Mouse (Mus musculus): ENCODE measurements around the gene Olfr1441. TPM values are rescaled to one million over a fixed set of nuclear protein-coding genes. Genes with fewer than 3 reads are reported as not detected.

The Olfr1441 gene
- polyA plus RNA-seq, 1 experiment = not detected

DNA sequence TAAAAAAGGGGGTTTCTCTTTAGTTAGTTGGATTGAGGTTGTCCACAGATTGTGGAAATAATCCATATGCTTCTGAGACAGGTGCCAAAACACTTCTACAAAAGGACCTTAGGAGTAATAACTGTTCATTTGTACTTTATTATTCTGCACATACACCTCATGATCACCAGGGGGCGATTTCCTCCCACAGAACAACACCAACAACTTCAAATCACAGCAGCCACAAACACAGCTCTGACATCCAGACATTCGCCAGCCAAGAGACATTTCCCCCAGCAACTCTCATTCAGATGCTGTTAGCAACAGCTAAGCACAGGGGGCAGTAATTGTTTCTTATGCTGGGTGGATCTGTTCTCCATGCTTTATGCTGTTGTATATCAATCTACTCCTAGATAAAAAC lies 15.8 kb downstream of the Olfr1441 start:
- H3K27ac ChIP-seq (ENCODE audit: insufficient read depth, low read depth, low read length) = peak overlapping the region; percentile 98
- H3K4me3 ChIP-seq (ENCODE audit: insufficient read depth, low read length) = no peak overlapping the region
- peaks cover 41% of the 10 kb centered on the region for H3K4me1 ChIP-seq (ENCODE audit: control insufficient read depth, insufficient read depth, low read length)
- TF ChIP-seq CTCF (IDR thresholded peaks at IDR 0.05; ENCODE audit: low read depth, low read length) = no peak
- TF ChIP-seq POLR2A (IDR thresholded peaks at IDR 0.05; ENCODE audit: borderline replicate concordance, low read depth, low read length) = no peak

DNA sequence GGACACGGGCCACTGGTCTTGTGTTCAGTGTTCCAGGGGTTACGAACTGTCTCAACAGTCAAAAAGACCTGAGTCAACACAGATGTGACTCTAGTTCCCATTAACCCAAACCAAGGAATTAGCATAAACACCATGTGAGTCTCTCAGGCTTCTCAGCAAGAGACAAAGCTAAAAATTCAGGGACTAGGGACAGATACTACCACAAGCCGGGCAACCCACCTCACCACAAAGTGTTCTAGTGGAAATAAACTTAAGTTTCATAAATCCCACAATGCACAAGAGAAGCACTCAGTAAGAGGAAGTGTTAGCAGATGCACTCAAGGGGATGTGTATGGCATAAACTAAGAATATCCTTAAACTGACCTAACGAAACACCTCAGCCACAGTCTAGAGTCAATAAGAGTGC lies 17.8 kb downstream of the Olfr1441 start:
- Histone ChIP-seq H3K27ac (ENCODE audit: insufficient read depth, low read depth, low read length) (peak overlapping the region; percentile 98), H3K4me3 (ENCODE audit: insufficient read depth, low read length) (no peak overlapping the region)

GRCm38 (mm10) chr19:12435750-12436524 lies 18.7 kb downstream of the Olfr1441 start:
- Histone ChIP-seq H3K4me1 (ENCODE audit: control insufficient read depth, insufficient read depth, low read length) (peaks cover 48% of the 10 kb centered on the region), H3K27ac (ENCODE audit: insufficient read depth, low read depth, low read length) (peak overlapping the region; percentile 98)
- TF ChIP-seq POLR2A (IDR thresholded peaks at IDR 0.05; ENCODE audit: borderline replicate concordance, low read depth, low read length) (no peak), CTCF (IDR thresholded peaks at IDR 0.05; ENCODE audit: low read depth, low read length) (no peak)

More for the DNA sequence above, 17.8 kb downstream of the Olfr1441 start:
- peaks cover 49% of the 10 kb centered on the region for H3K4me1 ChIP-seq (ENCODE audit: control insufficient read depth, insufficient read depth, low read length)
- no peak for TF ChIP-seq CTCF (IDR thresholded peaks at IDR 0.05; ENCODE audit: low read depth, low read length)
- no peak for TF ChIP-seq POLR2A (IDR thresholded peaks at IDR 0.05; ENCODE audit: borderline replicate concordance, low read depth, low read length)

DNA sequence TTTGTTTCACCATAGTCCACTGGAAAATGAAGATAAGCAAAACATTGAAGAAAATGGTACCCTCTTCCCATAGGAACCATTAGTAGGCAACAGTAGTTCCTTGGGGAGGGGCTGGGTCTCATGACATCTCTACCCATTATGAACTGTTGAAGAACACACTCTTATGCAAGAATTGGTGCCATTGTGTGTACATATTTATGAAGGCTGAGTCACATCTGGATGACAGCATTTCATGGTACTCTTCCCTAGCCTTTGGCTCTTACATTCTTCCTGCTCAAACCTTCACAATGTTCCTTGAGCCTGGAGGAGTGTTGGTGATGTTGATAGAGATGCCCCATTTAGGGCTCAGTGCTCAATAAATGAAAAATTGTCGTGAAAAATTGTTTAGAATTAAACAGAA lies 22.3 kb downstream of the Olfr1441 start:
- Histone ChIP-seq H3K27ac (ENCODE audit: insufficient read depth, low read depth, low read length) (peak overlapping the region; percentile 96), H3K4me3 (ENCODE audit: insufficient read depth, low read length) (no peak overlapping the region), H3K4me1 (ENCODE audit: control insufficient read depth, insufficient read depth, low read length) (peaks cover 53% of the 10 kb centered on the region)
- TF ChIP-seq CTCF (IDR thresholded peaks at IDR 0.05; ENCODE audit: low read depth, low read length) = no peak

More at GRCm38 (mm10) chr19:12435750-12436524, 18.7 kb downstream of the Olfr1441 start:
- H3K4me3 ChIP-seq (ENCODE audit: insufficient read depth, low read length) = no peak overlapping the region

GRCm38 (mm10) chr19:12440103-12440725 lies 23.0 kb downstream of the Olfr1441 start:
- H3K27ac ChIP-seq (ENCODE audit: insufficient read depth, low read depth, low read length) = peak overlapping the region; percentile 100
- H3K4me1 ChIP-seq (ENCODE audit: control insufficient read depth, insufficient read depth, low read length) = peaks cover 49% of the 10 kb centered on the region
- H3K4me3 ChIP-seq (ENCODE audit: insufficient read depth, low read length) = peak overlapping the region; percentile 26
- no peak for TF ChIP-seq POLR2A (IDR thresholded peaks at IDR 0.05; ENCODE audit: borderline replicate concordance, low read depth, low read length)
- no peak for TF ChIP-seq CTCF (IDR thresholded peaks at IDR 0.05; ENCODE audit: low read depth, low read length)

GRCm38 (mm10) chr19:12442560-12442959 lies 25.3 kb downstream of the Olfr1441 start:
- peak overlapping the region; percentile 22 for H3K4me3 ChIP-seq (ENCODE audit: insufficient read depth, low read length)
- no peak for TF ChIP-seq CTCF (IDR thresholded peaks at IDR 0.05; ENCODE audit: low read depth, low read length)
- no peak for TF ChIP-seq POLR2A (IDR thresholded peaks at IDR 0.05; ENCODE audit: borderline replicate concordance, low read depth, low read length)
- H3K4me1 ChIP-seq (ENCODE audit: control insufficient read depth, insufficient read depth, low read length) = peaks cover 41% of the 10 kb centered on the region
- peak overlapping the region; percentile 96 for H3K27ac ChIP-seq (ENCODE audit: insufficient read depth, low read depth, low read length)

GRCm38 (mm10) chr19:12445014-12445413 lies 27.8 kb downstream of the Olfr1441 start:
- no peak overlapping the region for H3K4me3 ChIP-seq (ENCODE audit: insufficient read depth, low read length)
- H3K4me1 ChIP-seq (ENCODE audit: control insufficient read depth, insufficient read depth, low read length) = peaks cover 32% of the 10 kb centered on the region
- no peak for TF ChIP-seq CTCF (IDR thresholded peaks at IDR 0.05; ENCODE audit: low read depth, low read length)
- TF ChIP-seq POLR2A (IDR thresholded peaks at IDR 0.05; ENCODE audit: borderline replicate concordance, low read depth, low read length) = no peak
- peak overlapping the region; percentile 60 for H3K27ac ChIP-seq (ENCODE audit: insufficient read depth, low read depth, low read length)

GRCm38 (mm10) chr19:12457401-12458066 lies 40.3 kb downstream of the Olfr1441 start:
- H3K4me3 ChIP-seq (ENCODE audit: insufficient read depth, low read length) = peak overlapping the region; percentile 52
- no peak for TF ChIP-seq POLR2A (IDR thresholded peaks at IDR 0.05; ENCODE audit: borderline replicate concordance, low read depth, low read length)
- no peak for TF ChIP-seq CTCF (IDR thresholded peaks at IDR 0.05; ENCODE audit: low read depth, low read length)
- H3K4me1 ChIP-seq (ENCODE audit: control insufficient read depth, insufficient read depth, low read length) = peaks cover 20% of the 10 kb centered on the region
- H3K27ac ChIP-seq (ENCODE audit: insufficient read depth, low read depth, low read length) = peak overlapping the region; percentile 90

DNA sequence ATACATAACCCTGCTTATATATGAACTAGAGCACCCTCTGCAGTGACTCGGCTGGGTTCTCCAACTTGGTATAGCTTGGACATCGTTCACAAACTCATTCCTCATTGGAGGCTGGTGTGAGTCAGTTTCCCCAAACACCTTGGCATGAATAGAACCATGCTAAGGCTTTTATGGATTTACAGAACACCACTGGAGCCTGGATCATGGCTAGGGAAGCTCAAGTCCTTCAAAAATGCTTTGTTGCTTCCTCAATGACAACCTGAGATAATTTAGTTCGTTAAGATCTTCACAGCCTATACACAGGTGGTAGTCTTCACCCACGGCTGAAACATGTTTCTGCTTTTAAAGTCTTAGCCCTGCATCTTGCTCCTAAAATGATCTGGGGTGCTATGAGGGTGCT lies 42.3 kb downstream of the Olfr1441 start:
- Histone ChIP-seq H3K4me1 (ENCODE audit: control insufficient read depth, insufficient read depth, low read length) (peaks cover 20% of the 10 kb centered on the region), H3K4me3 (ENCODE audit: insufficient read depth, low read length) (no peak overlapping the region), H3K27ac (ENCODE audit: insufficient read depth, low read depth, low read length) (peak overlapping the region; percentile 100)
- TF ChIP-seq CTCF (IDR thresholded peaks at IDR 0.05; ENCODE audit: low read depth, low read length) = no peak
